Mouse (Mus musculus) hindbrain, embryonic 10.5 days (tissue): Measurements from ENCODE around the gene Eva1a. TPM values are rescaled to one million over a fixed set of nuclear protein-coding genes. Genes with fewer than 3 reads are reported as not detected.

Source experiments
- DNase-seq: peaks from one replicate; pipeline ENCODE4 v3.0.0-alpha.2; 2017; ENCODE audit warnings: low spot score
- H3K27ac ChIP-seq: fragments of 300-500 bp; sonication (generic); 2 replicates; pipeline ENCODE4 v1.5.1; 2016; ENCODE audit warnings: mild to moderate bottlenecking, moderate library complexity
- H3K27me3 ChIP-seq: fragments of 300-500 bp; sonication (generic); 2 replicates; pipeline ENCODE4 v1.6.1; 2016; ENCODE audit warnings: mild to moderate bottlenecking; ENCODE audit not compliant: poor library complexity, insufficient read depth, severe bottlenecking
- H3K36me3 ChIP-seq: fragments of 300-500 bp; sonication (generic); 2 replicates; pipeline ENCODE4 v1.6.1; 2016; ENCODE audit warnings: mild to moderate bottlenecking, moderate library complexity
- H3K4me1 ChIP-seq: fragments of 300-500 bp; sonication (generic); replicated peaks from 2 replicates; pipeline ENCODE4 v1.6.1; 2016; ENCODE audit warnings: mild to moderate bottlenecking
- H3K4me3 ChIP-seq: fragments of 300-500 bp; sonication (generic); 2 replicates; pipeline ENCODE4 v1.5.1; 2016; ENCODE audit warnings: mild to moderate bottlenecking, moderate library complexity
- H3K9me3 ChIP-seq: fragments of 300-500 bp; sonication (generic); 2 replicates; pipeline ENCODE4 v1.6.1; 2016; ENCODE audit warnings: mild to moderate bottlenecking, moderate library complexity
- WGBS: fragments of 180-500 bp; shearing (Covaris S2); methylation state at CpG from one replicate; pipeline ENCODE4 v1.1.7; 2016; 5-methylcytosine and 5-hydroxymethylcytosine counted together
- polyA plus RNA-seq: library from polyadenylated mRNA; unstranded; fragments of >200 nt; fragmentation: Nextera tagmentation; extraction: Ambion mirVana; gene quantifications from 2 replicates; pipeline ENCODE4 v1.2.1, GENCODE M21; 2016

Gene Eva1a
- polyA plus RNA-seq, 1 experiment from 2014 or later: 3.3 TPM

DNA sequence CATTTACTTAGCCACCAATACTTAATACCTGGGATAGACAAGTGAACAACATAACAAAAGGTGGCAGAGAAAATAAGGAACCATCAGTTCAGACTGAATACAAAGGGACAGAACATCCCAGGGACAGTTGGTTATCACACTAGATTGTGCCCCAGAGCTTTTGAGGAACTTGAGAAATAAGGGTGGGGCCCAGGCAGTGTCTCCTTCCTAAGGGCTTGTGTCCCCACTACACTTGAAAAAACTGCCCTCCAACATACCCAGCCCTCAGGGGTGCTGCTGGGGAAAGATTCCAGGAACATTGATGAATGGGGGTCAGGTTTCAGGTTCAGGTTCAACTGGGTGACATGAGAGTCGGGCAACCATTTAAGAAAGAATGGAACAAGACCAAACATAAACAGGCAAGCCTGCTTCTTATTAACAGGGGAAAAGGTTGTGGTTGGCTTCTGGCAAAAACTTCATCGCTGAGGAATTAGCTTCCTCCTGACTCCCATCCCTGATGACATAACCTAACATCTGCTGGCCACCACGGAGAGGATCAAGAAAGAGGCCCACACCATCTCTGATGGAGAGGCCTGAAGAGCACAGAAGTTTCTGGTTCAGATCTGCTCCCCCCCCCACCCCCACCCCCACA, 74.6 kb downstream of the Eva1a start:
- DNase-seq: no peak
- no peaks in the 10 kb centered on the region for H3K27me3 ChIP-seq
- 64% methylated on average over 3 of the region's 3 CpGs for WGBS

DNA sequence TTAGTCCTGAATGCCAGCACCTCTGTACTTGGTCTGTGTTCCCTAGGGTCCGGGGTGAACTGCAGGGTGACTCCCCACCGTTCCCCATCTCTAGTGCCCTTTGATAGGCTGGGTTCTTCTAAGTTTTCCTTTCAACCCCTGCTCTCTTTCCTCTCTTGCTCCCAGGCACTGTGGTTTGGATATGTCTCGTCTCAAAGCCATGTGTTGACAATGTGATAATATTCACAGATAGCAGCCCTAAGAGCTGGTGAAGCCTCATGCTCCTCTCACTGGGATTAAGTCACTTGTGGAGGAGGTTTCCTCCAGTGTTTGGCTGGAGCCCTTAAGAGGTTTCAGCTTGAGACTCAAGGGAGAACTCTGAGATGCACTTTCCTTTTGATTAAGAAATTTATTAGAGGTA, 75.3 kb downstream of the Eva1a start:
- Histone ChIP-seq H3K9me3 (no peaks in the 10 kb centered on the region), H3K27me3 (no peaks in the 10 kb centered on the region), H3K27ac (no peak overlapping the region), H3K4me3 (no peak overlapping the region), H3K4me1 (peaks cover 13% of the 10 kb centered on the region; the same call in 1 of the 2 replicates), H3K36me3 (no peaks in the 10 kb centered on the region)
- no peak for DNase-seq
- WGBS: 70% methylated on average over 3 of the region's 3 CpGs

More for the DNA sequence above, 74.6 kb downstream of the Eva1a start:
- peaks cover 13% of the 10 kb centered on the region; the same call in 1 of the 2 replicates for H3K4me1 ChIP-seq
- H3K36me3 ChIP-seq: no peaks in the 10 kb centered on the region
- no peak overlapping the region for H3K4me3 ChIP-seq
- H3K9me3 ChIP-seq: no peaks in the 10 kb centered on the region
- H3K27ac ChIP-seq: no peak overlapping the region

DNA sequence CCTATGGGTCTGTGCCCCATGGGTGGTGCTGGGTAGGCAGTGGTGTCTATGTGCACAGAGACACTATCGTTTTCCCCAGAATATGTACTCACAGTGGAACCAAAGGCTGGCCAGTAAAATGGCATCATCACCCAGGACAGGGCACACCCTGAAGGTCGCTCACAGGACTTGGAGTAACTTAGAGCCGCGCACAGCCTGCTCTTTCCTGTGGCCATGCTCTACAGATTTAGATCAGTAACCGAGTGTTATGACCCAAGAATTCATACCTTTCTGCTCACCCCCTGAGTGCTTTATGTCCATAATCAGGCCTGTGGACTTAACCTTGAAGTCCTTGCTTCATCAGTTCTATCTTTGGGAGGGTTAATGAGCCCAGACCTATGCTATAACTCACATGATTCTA, 77.0 kb downstream of the Eva1a start:
- DNase-seq: no peak

DNA sequence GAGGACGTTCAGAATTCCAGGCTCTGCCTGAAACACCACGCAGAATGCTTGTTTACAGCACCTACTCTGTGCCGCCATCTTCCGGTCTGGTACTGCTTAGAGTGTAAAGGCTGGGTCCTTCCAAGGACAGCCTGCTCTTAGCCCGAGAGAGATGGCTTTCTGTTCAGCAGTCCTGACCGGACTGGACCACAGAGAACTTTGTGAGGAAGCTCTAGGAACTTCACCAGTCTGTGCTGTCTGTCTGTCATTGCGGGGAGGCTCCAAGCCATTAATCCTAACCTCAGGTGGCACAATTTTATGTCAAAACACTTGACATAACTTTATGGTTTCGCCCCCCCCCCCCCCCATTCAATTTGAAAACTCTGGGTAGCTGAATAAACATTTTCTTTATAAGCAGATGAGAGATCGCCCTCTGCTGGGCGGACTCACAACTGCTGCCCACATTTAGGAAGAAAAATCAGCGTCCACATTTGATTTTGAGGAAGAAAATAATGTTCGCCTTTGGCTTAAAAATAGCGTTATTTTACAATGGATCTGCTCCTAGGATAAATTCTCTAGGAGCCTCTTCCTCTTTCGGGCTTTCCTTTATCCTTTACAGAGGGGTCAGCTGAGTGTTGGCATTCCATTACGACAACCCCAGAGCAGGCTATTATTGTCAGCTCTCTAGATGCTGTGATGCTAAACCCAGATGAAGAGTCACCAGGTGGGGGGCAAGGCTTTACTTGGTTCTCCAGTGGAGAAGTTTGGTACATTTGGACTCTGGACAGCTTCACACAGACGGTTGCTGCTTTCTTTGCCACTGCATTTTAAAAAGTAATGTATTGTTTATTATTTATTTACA, 78.7 kb downstream of the Eva1a start:
- Histone ChIP-seq H3K36me3 (no peaks in the 10 kb centered on the region), H3K4me3 (peak overlapping the region; percentile 22), H3K9me3 (no peaks in the 10 kb centered on the region), H3K27me3 (no peaks in the 10 kb centered on the region), H3K27ac (0 out of 2 replicates have a peak overlapping the region, but pooled peaks have one; percentile 37), H3K4me1 (0 out of 2 replicates have a peak, but pooled peaks cover 7% of the 10 kb centered on the region)
- peak; percentile 63 for DNase-seq
- WGBS: 22% methylated on average over 16 of the region's 16 CpGs

More for the DNA sequence above, 77.0 kb downstream of the Eva1a start:
- H3K36me3 ChIP-seq: no peaks in the 10 kb centered on the region
- H3K9me3 ChIP-seq: no peaks in the 10 kb centered on the region
- H3K4me1 ChIP-seq: peaks cover 9% of the 10 kb centered on the region; the same call in 1 of the 2 replicates
- H3K27me3 ChIP-seq: no peaks in the 10 kb centered on the region
- WGBS: 90% methylated on average over 5 of the region's 5 CpGs
- no peak overlapping the region for H3K4me3 ChIP-seq
- H3K27ac ChIP-seq: no peak overlapping the region

DNA sequence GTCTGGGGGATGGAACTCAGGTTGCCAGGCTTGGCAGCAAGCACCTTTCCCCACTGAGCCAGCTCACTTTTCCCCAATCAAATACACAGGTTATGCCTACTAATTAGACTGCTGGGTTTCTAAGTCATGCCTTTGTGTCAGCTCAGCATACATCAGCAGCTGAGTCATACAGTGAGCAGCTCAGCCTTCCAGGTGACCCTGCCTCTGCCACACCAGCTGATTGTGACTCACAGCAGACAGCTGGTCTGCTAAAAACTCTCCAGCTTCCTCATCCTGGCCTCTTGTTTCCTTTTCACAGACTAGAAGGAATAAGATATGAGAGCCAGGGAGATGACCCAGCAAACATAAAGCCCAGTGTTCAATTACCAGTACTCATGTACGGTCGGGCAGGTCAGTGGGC, 84.3 kb downstream of the Eva1a start:
- Histone ChIP-seq H3K4me3 (no peak overlapping the region), H3K9me3 (no peaks in the 10 kb centered on the region), H3K27me3 (no peaks in the 10 kb centered on the region), H3K27ac (no peak overlapping the region), H3K4me1 (0 out of 2 replicates have a peak, but pooled peaks cover 4% of the 10 kb centered on the region), H3K36me3 (no peaks in the 10 kb centered on the region)
- DNase-seq: no peak
- WGBS: 93% methylated on average over 2 of the region's 2 CpGs

DNA sequence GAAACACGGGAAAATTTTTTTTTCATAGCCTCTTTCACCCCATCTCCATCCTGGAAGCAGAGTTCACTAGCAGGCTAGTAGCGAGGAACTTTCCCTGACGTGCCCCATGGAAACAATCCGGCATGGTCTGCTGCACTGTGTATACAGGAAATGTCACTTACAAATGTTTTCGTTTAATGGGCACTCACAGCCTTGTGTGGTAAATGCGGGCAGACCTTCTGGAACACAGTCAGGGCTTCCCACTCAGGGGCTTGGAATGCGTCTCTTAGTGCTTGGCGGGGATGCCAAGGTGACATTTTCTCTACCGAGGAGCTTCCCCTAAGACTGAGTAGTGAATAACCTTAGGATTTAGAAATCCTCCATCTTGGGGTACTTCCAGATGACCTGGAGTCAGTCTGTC, 87.0 kb downstream of the Eva1a start:
- H3K9me3 ChIP-seq: no peaks in the 10 kb centered on the region
- no peaks in the 10 kb centered on the region for H3K36me3 ChIP-seq
- no peak overlapping the region for H3K4me3 ChIP-seq
- no peaks in the 10 kb centered on the region for H3K27me3 ChIP-seq
- H3K4me1 ChIP-seq: 0 out of 2 replicates have a peak, but pooled peaks cover 8% of the 10 kb centered on the region
- WGBS: 82% methylated on average over 9 of the region's 9 CpGs
- no peak overlapping the region for H3K27ac ChIP-seq
- no peak for DNase-seq

DNA sequence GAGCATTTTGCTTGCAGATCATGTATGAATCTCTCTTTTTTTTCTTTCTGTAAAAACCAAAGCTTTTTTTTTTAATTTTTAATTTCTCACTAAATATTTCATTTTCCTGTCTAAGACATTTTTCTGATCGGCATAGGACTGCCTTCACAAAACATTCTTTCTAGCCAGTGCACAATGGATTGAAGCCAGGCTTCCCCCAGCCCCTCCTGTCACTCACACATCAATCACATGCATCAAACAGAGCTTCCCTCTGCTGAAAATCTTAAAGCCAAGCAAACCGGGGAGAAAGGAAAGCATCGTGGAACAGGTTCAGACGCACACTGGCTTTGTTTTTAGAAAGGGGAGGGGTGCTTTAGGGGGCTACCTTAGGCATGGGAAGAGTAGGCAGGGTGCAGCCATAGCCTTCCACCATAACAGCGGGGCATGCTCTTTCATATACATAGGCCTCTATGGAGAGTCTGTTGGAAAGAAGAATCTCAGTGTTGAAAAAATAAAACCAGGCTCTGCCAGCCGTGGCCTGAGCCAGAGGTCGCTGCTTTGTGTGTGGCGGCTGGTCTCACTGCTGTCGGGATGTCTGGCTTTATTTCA, 88.9 kb downstream of the Eva1a start:
- no peak overlapping the region for H3K4me3 ChIP-seq
- no peaks in the 10 kb centered on the region for H3K9me3 ChIP-seq
- WGBS: 51% methylated on average over 9 of the region's 9 CpGs
- no peaks in the 10 kb centered on the region for H3K36me3 ChIP-seq
- DNase-seq: no peak
- 0 out of 2 replicates have a peak, but pooled peaks cover 9% of the 10 kb centered on the region for H3K4me1 ChIP-seq
- peak overlapping the region; percentile 69 for H3K27ac ChIP-seq
- no peaks in the 10 kb centered on the region for H3K27me3 ChIP-seq

DNA sequence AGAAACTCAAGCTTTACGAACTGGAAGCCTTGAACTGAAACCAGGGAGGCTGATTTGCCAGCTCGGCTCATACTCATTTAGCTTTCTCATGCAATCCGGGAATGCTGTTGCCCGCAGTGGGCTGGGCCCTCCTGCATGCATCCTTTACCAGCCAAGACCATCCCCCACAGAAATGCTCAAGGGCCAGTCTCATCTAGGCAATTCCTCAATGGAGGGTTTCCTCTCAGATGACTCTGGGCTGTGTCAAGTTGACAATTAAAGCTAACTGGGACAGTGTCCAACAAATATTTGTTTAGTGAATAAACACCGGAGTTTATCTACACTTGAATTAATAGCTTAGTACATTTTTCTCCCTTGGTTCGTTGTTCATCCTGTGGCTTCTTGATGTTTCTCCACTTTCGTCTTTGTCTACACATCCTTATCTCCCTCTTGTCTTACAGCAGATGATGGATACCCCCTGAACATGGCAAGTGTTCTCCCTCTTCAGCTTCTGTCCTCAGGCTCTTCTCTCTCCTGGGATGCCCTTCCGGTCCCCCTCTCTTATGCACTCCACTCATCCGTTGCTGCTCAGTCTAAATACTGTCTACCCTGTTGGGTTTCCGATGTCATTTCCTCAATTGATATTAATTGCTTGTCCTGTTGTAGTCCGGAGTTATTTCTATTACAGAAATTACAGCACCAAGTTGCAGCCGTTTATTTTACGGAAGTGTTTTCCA, 92.2 kb downstream of the Eva1a start:
- 86% methylated on average over 13 of the region's 13 CpGs for WGBS
- Histone ChIP-seq H3K9me3 (no peaks in the 10 kb centered on the region), H3K4me1 (peaks cover 21% of the 10 kb centered on the region), H3K27ac (peak overlapping the region; percentile 40; the same call in 1 of the 2 replicates), H3K4me3 (no peak overlapping the region), H3K27me3 (no peaks in the 10 kb centered on the region), H3K36me3 (no peaks in the 10 kb centered on the region)
- no peak for DNase-seq

DNA sequence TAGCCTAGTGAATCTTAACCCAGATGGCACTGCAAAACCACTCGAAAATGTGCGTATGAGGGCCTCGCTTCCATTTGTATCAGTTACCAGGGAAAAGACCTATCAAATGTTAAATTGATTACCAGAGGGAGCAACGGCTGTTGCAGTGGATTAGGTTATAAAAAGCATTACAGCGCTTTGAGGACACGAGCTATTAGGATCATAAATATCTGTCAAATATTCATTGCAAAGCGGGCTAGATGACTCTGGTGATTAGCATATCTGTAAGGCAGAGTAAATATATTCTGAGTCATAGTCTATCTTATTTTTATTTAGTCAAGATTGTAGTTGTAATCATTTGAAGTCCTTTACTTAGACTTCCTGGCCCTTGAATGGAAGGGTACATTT, 92.7 kb downstream of the Eva1a start:
- DNase-seq: no peak
- Histone ChIP-seq H3K27ac (no peak overlapping the region), H3K9me3 (no peaks in the 10 kb centered on the region), H3K36me3 (no peaks in the 10 kb centered on the region), H3K4me3 (no peak overlapping the region), H3K27me3 (no peaks in the 10 kb centered on the region), H3K4me1 (peaks cover 21% of the 10 kb centered on the region)
- WGBS: 90% methylated on average over 7 of the region's 7 CpGs

DNA sequence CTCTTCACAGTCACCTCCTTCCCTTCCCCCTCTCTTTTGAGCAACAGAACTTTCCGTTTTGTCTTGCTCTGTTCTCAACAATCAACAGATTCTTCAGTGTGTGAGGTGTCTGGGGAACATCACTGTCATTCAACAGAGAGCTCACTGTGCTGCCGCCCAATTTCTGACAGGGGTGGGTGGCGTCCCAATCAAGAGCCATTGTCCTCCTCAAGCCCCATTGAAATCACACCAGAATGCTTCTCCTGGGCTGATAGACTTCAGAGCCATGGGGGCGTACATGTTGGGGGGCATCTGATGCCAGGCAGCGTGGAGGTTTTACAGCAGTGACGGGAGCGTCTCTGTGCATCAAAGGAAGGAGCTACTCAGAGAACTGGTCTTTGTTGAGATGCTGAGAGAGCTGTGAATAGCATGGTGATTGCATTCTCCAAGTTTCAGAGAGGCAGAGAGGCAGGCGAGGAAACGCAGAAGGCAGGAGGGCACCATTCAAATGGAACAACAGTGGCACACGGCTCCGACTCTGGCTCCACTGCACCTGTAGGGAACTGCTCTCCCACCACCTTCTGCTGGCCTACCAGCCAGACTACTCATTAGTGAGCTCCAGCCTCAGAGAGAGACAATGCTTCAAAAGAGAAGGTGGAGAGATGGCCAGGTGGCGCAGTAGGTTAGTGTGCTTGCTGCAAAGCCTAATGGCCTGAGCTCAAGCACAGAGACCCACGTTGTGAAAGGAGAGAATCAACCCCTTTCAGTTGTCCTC, 95.3 kb downstream of the Eva1a start:
- DNase-seq: no peak
- peak overlapping the region; percentile 70 for H3K27ac ChIP-seq
- WGBS: 44% methylated on average over 13 of the region's 13 CpGs
- H3K4me1 ChIP-seq: peaks cover 17% of the 10 kb centered on the region
- peaks cover 9% of the 10 kb centered on the region for H3K9me3 ChIP-seq
- H3K4me3 ChIP-seq: no peak overlapping the region
- H3K36me3 ChIP-seq: no peaks in the 10 kb centered on the region
- H3K27me3 ChIP-seq: no peaks in the 10 kb centered on the region
